Mouse (Mus musculus): Measurements from ENCODE around the gene AW551984. TPM values are rescaled to one million over a fixed set of nuclear protein-coding genes. Genes with fewer than 3 reads are reported as not detected.

Gene AW551984
- total RNA-seq, 2 experiments from 2014 or later, result 4.1 to 4.2 TPM

Other genes starting within 250 kb of the AW551984 start
- gene Olfr951, start 217.0 kb downstream of the AW551984 start, total RNA-seq (2021), result not detected
- not detected for gene Olfr952, start 177.3 kb downstream of the AW551984 start, total RNA-seq (2021)
- not detected for gene Olfr954, start 147.7 kb downstream of the AW551984 start, total RNA-seq (2021)
- gene Olfr955, start 132.5 kb downstream of the AW551984 start, total RNA-seq (2021), result not detected
- not detected for gene Olfr44, start 110.4 kb downstream of the AW551984 start, total RNA-seq (2021)
- gene Olfr957, start 88.6 kb downstream of the AW551984 start, total RNA-seq (2021), result not detected
- not detected for gene Olfr958, start 50.3 kb downstream of the AW551984 start, total RNA-seq (2021)
- not detected for gene Olfr959, start 28.8 kb downstream of the AW551984 start, total RNA-seq (2021)
- gene Olfr148, start 6.3 kb upstream of the AW551984 start, total RNA-seq (2021), result not detected
- not detected for gene Olfr960, start 17.0 kb upstream of the AW551984 start, total RNA-seq (2021)
- gene Olfr961, start 40.7 kb upstream of the AW551984 start, total RNA-seq (2021), result not detected
- gene Olfr963, start 62.8 kb upstream of the AW551984 start, total RNA-seq (2021), result not detected
- not detected for gene Olfr149, start 102.7 kb upstream of the AW551984 start, total RNA-seq (2021)
- not detected for gene Olfr965, start 107.0 kb upstream of the AW551984 start, total RNA-seq (2021)
- gene Olfr150, start 126.6 kb upstream of the AW551984 start, total RNA-seq (2021), result not detected
- not detected for gene Olfr967, start 141.8 kb upstream of the AW551984 start, total RNA-seq (2021)
- not detected for gene Olfr968, start 178.8 kb upstream of the AW551984 start, total RNA-seq (2021)
- gene Olfr969, start 186.5 kb upstream of the AW551984 start, total RNA-seq (2021), result not detected
- gene Olfr970, start 204.5 kb upstream of the AW551984 start, total RNA-seq (2021), result not detected
- not detected for gene Olfr971, start 232.5 kb upstream of the AW551984 start, total RNA-seq (2021)